Mouse (Mus musculus) midbrain, embryonic 15.5 days (tissue): Measurements from ENCODE around the gene Disc1. TPM values are rescaled to one million over a fixed set of nuclear protein-coding genes. Genes with fewer than 3 reads are reported as not detected.
A peak's percentile ranks its signal among the peaks of the same experiment; 100 is the strongest.

Source experiments
- ATAC-seq: fragments of 200-750 bp; cut with Nextera tagmentation; replicated peaks from 2 replicates; pipeline ENCODE4 v1.8.0; 2017; ENCODE audit warnings: moderate TSS enrichment
- H3K27ac ChIP-seq: fragments of 300-500 bp; sonication (generic); 2 replicates; pipeline ENCODE4 v1.5.1; 2015; ENCODE audit warnings: mild to moderate bottlenecking, inconsistent platforms
- H3K27me3 ChIP-seq: fragments of 300-500 bp; sonication (generic); replicated peaks from 2 replicates; pipeline ENCODE4 v1.6.1; 2015; ENCODE audit warnings: inconsistent platforms
- H3K36me3 ChIP-seq: fragments of 300-500 bp; sonication (generic); replicated peaks from 2 replicates; pipeline ENCODE4 v1.6.1; 2015; ENCODE audit warnings: inconsistent platforms
- H3K4me1 ChIP-seq: fragments of 300-500 bp; sonication (generic); 2 replicates; pipeline ENCODE4 v1.6.1; 2015; ENCODE audit warnings: inconsistent platforms
- H3K4me2 ChIP-seq: fragments of 300-500 bp; sonication (generic); 2 replicates; pipeline ENCODE4 v1.6.1; 2015; ENCODE audit warnings: inconsistent platforms, mild to moderate bottlenecking, moderate library complexity
- H3K4me3 ChIP-seq: fragments of 300-500 bp; sonication (generic); 2 replicates; pipeline ENCODE4 v1.5.1; 2015; ENCODE audit warnings: mild to moderate bottlenecking, inconsistent platforms
- H3K9ac ChIP-seq: fragments of 300-500 bp; sonication (generic); 2 replicates; pipeline ENCODE4 v1.6.1; 2015; ENCODE audit warnings: mild to moderate bottlenecking, inconsistent platforms
- H3K9me3 ChIP-seq: fragments of 300-500 bp; sonication (generic); 2 replicates; pipeline ENCODE4 v1.6.1; 2016; ENCODE audit warnings: inconsistent platforms
- WGBS: fragments of 180-500 bp; shearing (Covaris S2); methylation state at CpG from one replicate; pipeline ENCODE4 v1.1.7; 2015; ENCODE audit warnings: mixed read lengths; 5-methylcytosine and 5-hydroxymethylcytosine counted together
- polyA plus RNA-seq: library from polyadenylated mRNA; unstranded; fragments of >200 nt; fragmentation: Nextera tagmentation; extraction: Ambion mirVana; gene quantifications from 2 replicates; pipeline ENCODE4 v1.2.1, GENCODE M21; 2015

The Disc1 gene
- polyA plus RNA-seq, 1 experiment from 2014 or later = 1.6 TPM

DNA sequence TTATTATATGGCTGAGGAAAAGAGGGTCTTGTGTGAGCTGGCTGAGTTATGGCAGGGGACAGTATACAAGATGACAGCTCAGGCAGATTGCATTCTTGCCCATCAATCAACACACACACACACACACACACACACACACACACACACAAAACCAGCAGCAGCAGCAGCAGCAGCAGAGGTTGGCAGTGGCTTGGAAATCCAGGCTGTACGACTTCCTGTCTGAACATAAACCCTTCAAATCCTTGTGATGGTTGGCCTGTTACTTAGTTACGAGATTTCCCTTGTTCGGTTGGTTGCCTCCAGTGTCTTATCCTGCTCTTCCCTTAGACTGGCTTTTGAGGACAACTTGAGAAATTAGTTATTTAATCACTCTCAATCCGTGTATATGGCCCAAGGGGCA is 188.9 kb downstream of the Disc1 start:
- H3K9me3 ChIP-seq = no peaks in the 10 kb centered on the region
- H3K36me3 ChIP-seq = no peaks in the 10 kb centered on the region
- no peak for ATAC-seq
- 25% methylated on average over 4 of the region's 4 CpGs for WGBS
- no peak overlapping the region for H3K27ac ChIP-seq
- peaks cover 32% of the 10 kb centered on the region for H3K4me1 ChIP-seq
- no peak overlapping the region for H3K4me2 ChIP-seq
- H3K4me3 ChIP-seq = no peak overlapping the region
- no peaks in the 10 kb centered on the region for H3K27me3 ChIP-seq
- H3K9ac ChIP-seq = no peak overlapping the region

GRCm38 (mm10) chr8:125246737-125247292 is 192.8 kb downstream of the Disc1 start:
- 48% methylated on average over 7 of the region's 7 CpGs for WGBS
- H3K4me2 ChIP-seq = no peak overlapping the region

GRCm38 (mm10) chr8:125247349-125247748 is 193.4 kb downstream of the Disc1 start:
- ATAC-seq = no peak; the same call in 1 of the 2 replicates
- WGBS = 0% methylated on average over 1 of the region's 1 CpGs
- H3K9me3 ChIP-seq = no peaks in the 10 kb centered on the region
- no peak overlapping the region for H3K9ac ChIP-seq
- H3K4me2 ChIP-seq = no peak overlapping the region
- no peaks in the 10 kb centered on the region for H3K27me3 ChIP-seq
- no peak overlapping the region for H3K27ac ChIP-seq
- H3K4me1 ChIP-seq = peaks cover 4% of the 10 kb centered on the region; the same call in 1 of the 2 replicates
- no peak overlapping the region for H3K4me3 ChIP-seq
- H3K36me3 ChIP-seq = no peaks in the 10 kb centered on the region

More at GRCm38 (mm10) chr8:125246737-125247292, 192.8 kb downstream of the Disc1 start:
- Histone ChIP-seq H3K4me1 (peaks cover 9% of the 10 kb centered on the region), H3K4me3 (no peak overlapping the region), H3K36me3 (no peaks in the 10 kb centered on the region), H3K9ac (no peak overlapping the region), H3K9me3 (no peaks in the 10 kb centered on the region), H3K27me3 (no peaks in the 10 kb centered on the region), H3K27ac (no peak overlapping the region)
- ATAC-seq = no peak

DNA sequence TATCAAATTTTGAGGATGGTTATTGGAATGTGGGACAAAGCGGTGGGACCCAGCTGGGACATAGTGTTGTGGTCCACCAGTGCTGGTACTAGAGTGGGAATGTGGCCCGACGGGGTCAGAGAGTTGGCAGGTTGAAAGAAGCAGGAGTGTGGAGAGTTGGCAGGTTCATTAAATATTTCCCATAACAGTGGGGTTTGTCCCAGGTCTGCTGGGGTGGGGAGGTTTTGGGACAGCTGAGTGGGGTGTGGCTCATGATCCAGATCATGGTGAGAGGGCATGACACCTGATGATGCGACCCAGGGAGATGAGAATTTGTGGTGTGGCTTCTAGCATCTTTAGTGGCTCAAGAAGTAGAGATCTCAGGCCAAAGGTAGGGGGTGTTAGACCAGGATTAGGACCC is 199.0 kb downstream of the Disc1 start:
- H3K4me1 ChIP-seq = peaks cover 31% of the 10 kb centered on the region
- WGBS = 93% methylated on average over 4 of the region's 4 CpGs
- no peak for ATAC-seq
- H3K4me3 ChIP-seq = no peak overlapping the region
- H3K4me2 ChIP-seq = no peak overlapping the region
- no peak overlapping the region for H3K9ac ChIP-seq
- H3K27me3 ChIP-seq = no peaks in the 10 kb centered on the region
- peak overlapping the region; percentile 98 for H3K27ac ChIP-seq
- H3K36me3 ChIP-seq = no peaks in the 10 kb centered on the region
- no peaks in the 10 kb centered on the region for H3K9me3 ChIP-seq

- Histone ChIP-seq H3K27ac (peak overlapping the region; percentile 98), H3K36me3 (no peaks in the 10 kb centered on the region), H3K4me1 (peaks cover 34% of the 10 kb centered on the region), H3K9ac (peak overlapping the region; percentile 56), H3K4me2 (peak overlapping the region; percentile 75), H3K4me3 (peak overlapping the region; percentile 41), H3K27me3 (no peaks in the 10 kb centered on the region), H3K9me3 (no peaks in the 10 kb centered on the region)
- ATAC-seq = peak; percentile 41
- WGBS = 17% methylated on average over 10 of the region's 10 CpGs
Observed at GRCm38 (mm10) chr8:125253505-125254180, 199.6 kb downstream of the Disc1 start.

- peak overlapping the region; percentile 41 for H3K4me3 ChIP-seq
- H3K36me3 ChIP-seq = no peaks in the 10 kb centered on the region
- ATAC-seq = peak; percentile 88
- H3K4me1 ChIP-seq = peaks cover 35% of the 10 kb centered on the region
- no peaks in the 10 kb centered on the region for H3K9me3 ChIP-seq
- no peaks in the 10 kb centered on the region for H3K27me3 ChIP-seq
- H3K27ac ChIP-seq = peak overlapping the region; percentile 98
- peak overlapping the region; percentile 75 for H3K4me2 ChIP-seq
- 1% methylated on average over 23 of the region's 23 CpGs for WGBS
- H3K9ac ChIP-seq = peak overlapping the region; percentile 56
Observed at GRCm38 (mm10) chr8:125254188-125255005, 200.4 kb downstream of the Disc1 start.

GRCm38 (mm10) chr8:125255006-125255685 is 201.2 kb downstream of the Disc1 start:
- 22% methylated on average over 11 of the region's 11 CpGs for WGBS
- peak overlapping the region; percentile 56; the same call in 1 of the 2 replicates for H3K9ac ChIP-seq
- H3K9me3 ChIP-seq = no peaks in the 10 kb centered on the region
- H3K4me1 ChIP-seq = peaks cover 35% of the 10 kb centered on the region
- H3K27me3 ChIP-seq = no peaks in the 10 kb centered on the region
- H3K4me2 ChIP-seq = peak overlapping the region; percentile 75
- H3K36me3 ChIP-seq = no peaks in the 10 kb centered on the region
- peak; percentile 70 for ATAC-seq
- peak overlapping the region; percentile 41 for H3K4me3 ChIP-seq
- H3K27ac ChIP-seq = peak overlapping the region; percentile 98

- Histone ChIP-seq H3K4me2 (no peak overlapping the region), H3K27ac (no peak overlapping the region), H3K9me3 (no peaks in the 10 kb centered on the region), H3K27me3 (no peaks in the 10 kb centered on the region), H3K9ac (no peak overlapping the region), H3K4me1 (peaks cover 35% of the 10 kb centered on the region), H3K36me3 (no peaks in the 10 kb centered on the region), H3K4me3 (no peak overlapping the region)
- ATAC-seq = no peak
- 69% methylated on average over 2 of the region's 2 CpGs for WGBS
Observed at GRCm38 (mm10) chr8:125257660-125258059, 203.7 kb downstream of the Disc1 start.

GRCm38 (mm10) chr8:125258806-125259500 is 205.0 kb downstream of the Disc1 start:
- WGBS = 74% methylated on average over 8 of the region's 8 CpGs
- H3K27ac ChIP-seq = no peak overlapping the region

GRCm38 (mm10) chr8:125268181-125268705 is 214.2 kb downstream of the Disc1 start:
- ATAC-seq = no peak

More at GRCm38 (mm10) chr8:125258806-125259500, 205.0 kb downstream of the Disc1 start:
- Histone ChIP-seq H3K36me3 (no peaks in the 10 kb centered on the region), H3K4me3 (no peak overlapping the region), H3K4me2 (no peak overlapping the region), H3K9ac (no peak overlapping the region), H3K9me3 (no peaks in the 10 kb centered on the region), H3K27me3 (no peaks in the 10 kb centered on the region), H3K4me1 (peaks cover 26% of the 10 kb centered on the region)
- no peak for ATAC-seq

DNA sequence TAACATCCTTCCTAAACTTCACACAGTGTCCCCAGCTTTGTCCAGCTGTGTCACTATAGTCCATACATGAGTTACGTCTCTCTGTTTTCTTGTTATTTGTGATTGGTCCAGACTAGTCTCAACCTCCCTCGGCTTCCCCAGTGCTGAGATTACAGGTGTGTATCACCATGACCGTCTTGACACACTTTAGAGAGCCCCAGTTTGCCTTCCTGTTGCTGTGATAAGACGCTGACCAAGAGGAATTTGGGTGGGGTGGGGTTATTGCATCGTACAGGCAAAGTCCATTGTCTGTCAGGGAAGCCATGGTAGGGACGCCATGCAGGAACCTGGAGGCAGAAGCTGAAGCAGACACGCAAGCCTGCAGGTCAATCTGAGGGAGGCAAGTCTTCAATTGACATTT is 216.3 kb downstream of the Disc1 start:
- no peaks in the 10 kb centered on the region for H3K27me3 ChIP-seq
- ATAC-seq = no peak
- no peaks in the 10 kb centered on the region for H3K9me3 ChIP-seq
- 90% methylated on average over 7 of the region's 7 CpGs for WGBS
- H3K4me3 ChIP-seq = no peak overlapping the region
- H3K9ac ChIP-seq = no peak overlapping the region
- H3K4me1 ChIP-seq = peaks cover 8% of the 10 kb centered on the region; the same call in 1 of the 2 replicates
- no peaks in the 10 kb centered on the region for H3K36me3 ChIP-seq
- H3K4me2 ChIP-seq = no peak overlapping the region
- H3K27ac ChIP-seq = no peak overlapping the region

More at GRCm38 (mm10) chr8:125268181-125268705, 214.2 kb downstream of the Disc1 start:
- WGBS = 45% methylated on average over 6 of the region's 6 CpGs
- Histone ChIP-seq H3K27ac (no peak overlapping the region), H3K4me2 (no peak overlapping the region), H3K36me3 (no peaks in the 10 kb centered on the region), H3K27me3 (no peaks in the 10 kb centered on the region), H3K4me3 (no peak overlapping the region), H3K9me3 (no peaks in the 10 kb centered on the region), H3K9ac (no peak overlapping the region), H3K4me1 (peaks cover 8% of the 10 kb centered on the region; the same call in 1 of the 2 replicates)
